Mouse (Mus musculus) limb, embryonic 12.5 days (tissue): Measurements from ENCODE around the gene Tbx5. TPM values are rescaled to one million over a fixed set of nuclear protein-coding genes. Genes with fewer than 3 reads are reported as not detected.

Source experiments
- ATAC-seq: fragments of 200-750 bp; cut with Nextera tagmentation; 2 replicates; pipeline ENCODE4 v1.8.0; 2017; ENCODE audit warnings: low read depth, moderate TSS enrichment; ENCODE audit not compliant: insufficient number of reproducible peaks, insufficient read depth, low FRiP score, low TSS enrichment
- H3K27ac ChIP-seq: fragments of 300-500 bp; sonication (generic); 2 replicates; pipeline ENCODE4 v1.5.1; 2016; ENCODE audit warnings: mild to moderate bottlenecking, moderate library complexity
- H3K27me3 ChIP-seq: fragments of 300-500 bp; sonication (generic); 2 replicates; pipeline ENCODE4 v1.6.1; 2016; ENCODE audit warnings: mild to moderate bottlenecking, moderate library complexity
- H3K36me3 ChIP-seq: fragments of 300-500 bp; sonication (generic); 2 replicates; pipeline ENCODE4 v1.6.1; 2016; ENCODE audit warnings: mild to moderate bottlenecking, moderate library complexity
- H3K4me1 ChIP-seq: fragments of 300-500 bp; sonication (generic); replicated peaks from 2 replicates; pipeline ENCODE4 v1.6.1; 2016
- H3K4me2 ChIP-seq: fragments of 300-500 bp; sonication (generic); 2 replicates; pipeline ENCODE4 v1.6.1; 2016; ENCODE audit warnings: mild to moderate bottlenecking, moderate library complexity
- H3K4me3 ChIP-seq: fragments of 300-500 bp; sonication (generic); replicated peaks from 2 replicates; pipeline ENCODE4 v1.5.1; 2016; ENCODE audit warnings: mild to moderate bottlenecking
- H3K9ac ChIP-seq: fragments of 300-500 bp; sonication (generic); replicated peaks from 2 replicates; pipeline ENCODE4 v1.6.1; 2016; ENCODE audit warnings: mild to moderate bottlenecking, moderate library complexity
- H3K9me3 ChIP-seq: fragments of 300-500 bp; sonication (generic); 2 replicates; pipeline ENCODE4 v1.6.1; 2016; ENCODE audit warnings: mild to moderate bottlenecking, moderate library complexity
- WGBS: fragments of 180-500 bp; shearing (Covaris S2); methylation state at CpG from one replicate; pipeline ENCODE4 v1.1.7; 2016; 5-methylcytosine and 5-hydroxymethylcytosine counted together
- polyA plus RNA-seq: library from polyadenylated mRNA; unstranded; fragments of >200 nt; fragmentation: Nextera tagmentation; extraction: Ambion mirVana; gene quantifications from 2 replicates; pipeline ENCODE4 v1.2.1, GENCODE M21; 2016

Gene Tbx5
- polyA plus RNA-seq, 1 experiment from 2014 or later = 35.6 TPM

GRCm38 (mm10) chr5:119810994-119811690 lies 21.3 kb upstream of the Tbx5 start:
- H3K9me3 ChIP-seq = peaks cover 7% of the 10 kb centered on the region; the same call in 1 of the 2 replicates
- H3K36me3 ChIP-seq = no peaks in the 10 kb centered on the region; the same call in 1 of the 2 replicates
- 0 out of 2 replicates have a peak overlapping the region, but pooled peaks have one; percentile 1 for H3K27ac ChIP-seq
- no peak overlapping the region for H3K4me3 ChIP-seq
- WGBS = 47% methylated on average over 12 of the region's 12 CpGs
- peaks cover 76% of the 10 kb centered on the region for H3K27me3 ChIP-seq
- no peak overlapping the region for H3K9ac ChIP-seq
- H3K4me1 ChIP-seq = peaks cover 16% of the 10 kb centered on the region; the same call in 1 of the 2 replicates
- ATAC-seq = no peak
- H3K4me2 ChIP-seq = no peak overlapping the region

- WGBS = 68% methylated on average over 1 of the region's 1 CpGs
- no peak overlapping the region for H3K4me3 ChIP-seq
- H3K4me1 ChIP-seq = peaks cover 5% of the 10 kb centered on the region; the same call in 1 of the 2 replicates
- H3K36me3 ChIP-seq = no peaks in the 10 kb centered on the region; the same call in 1 of the 2 replicates
- peaks cover 67% of the 10 kb centered on the region for H3K27me3 ChIP-seq
- no peak overlapping the region for H3K27ac ChIP-seq
- H3K9me3 ChIP-seq = peaks cover 7% of the 10 kb centered on the region; the same call in 1 of the 2 replicates
- H3K9ac ChIP-seq = no peak overlapping the region
- no peak for ATAC-seq
- no peak overlapping the region for H3K4me2 ChIP-seq
Measured at GRCm38 (mm10) chr5:119815247-119815646, 17.2 kb upstream of the Tbx5 start.

- WGBS = 70% methylated on average over 6 of the region's 6 CpGs
- no peak overlapping the region for H3K4me3 ChIP-seq
- H3K27me3 ChIP-seq = peaks cover 75% of the 10 kb centered on the region
- no peak overlapping the region for H3K9ac ChIP-seq
- no peak overlapping the region for H3K27ac ChIP-seq
- no peaks in the 10 kb centered on the region for H3K36me3 ChIP-seq
- ATAC-seq = no peak
- peaks cover 33% of the 10 kb centered on the region for H3K4me1 ChIP-seq
- 0 out of 2 replicates have a peak, but pooled peaks cover 1% of the 10 kb centered on the region for H3K9me3 ChIP-seq
- no peak overlapping the region for H3K4me2 ChIP-seq
Measured at GRCm38 (mm10) chr5:119820452-119820851, 12.0 kb upstream of the Tbx5 start.

GRCm38 (mm10) chr5:119821506-119821905 lies 11.0 kb upstream of the Tbx5 start:
- H3K4me2 ChIP-seq = no peak overlapping the region
- WGBS = 51% methylated on average over 2 of the region's 2 CpGs
- peaks cover 36% of the 10 kb centered on the region for H3K4me1 ChIP-seq
- H3K36me3 ChIP-seq = no peaks in the 10 kb centered on the region
- no peaks in the 10 kb centered on the region for H3K9me3 ChIP-seq
- peaks cover 76% of the 10 kb centered on the region for H3K27me3 ChIP-seq
- no peak overlapping the region for H3K9ac ChIP-seq
- ATAC-seq = no peak
- H3K27ac ChIP-seq = no peak overlapping the region
- H3K4me3 ChIP-seq = no peak overlapping the region

GRCm38 (mm10) chr5:119827341-119827740 lies 5.1 kb upstream of the Tbx5 start:
- H3K27ac ChIP-seq = peak overlapping the region; percentile 45
- H3K27me3 ChIP-seq = peaks cover 94% of the 10 kb centered on the region
- H3K9ac ChIP-seq = 0 out of 2 replicates have a peak overlapping the region, but pooled peaks have one; percentile 12
- ATAC-seq = no peak
- 41% methylated on average over 6 of the region's 6 CpGs for WGBS
- no peaks in the 10 kb centered on the region for H3K36me3 ChIP-seq
- peaks cover 27% of the 10 kb centered on the region for H3K4me1 ChIP-seq
- no peak overlapping the region for H3K4me3 ChIP-seq
- H3K4me2 ChIP-seq = 0 out of 2 replicates have a peak overlapping the region, but pooled peaks have one; percentile 19
- H3K9me3 ChIP-seq = no peaks in the 10 kb centered on the region

- Histone ChIP-seq H3K27me3 (peaks cover 95% of the 10 kb centered on the region), H3K4me3 (peak overlapping the region; percentile 59), H3K36me3 (no peaks in the 10 kb centered on the region), H3K4me2 (peak overlapping the region; percentile 68), H3K9me3 (no peaks in the 10 kb centered on the region), H3K27ac (peak overlapping the region; percentile 98), H3K4me1 (peaks cover 16% of the 10 kb centered on the region), H3K9ac (peak overlapping the region; percentile 96)
- 4% methylated on average over 8 of the region's 8 CpGs for WGBS
- no peak for ATAC-seq
Measured at GRCm38 (mm10) chr5:119830611-119831010, 1.9 kb upstream of the Tbx5 start.

GRCm38 (mm10) chr5:119831201-119831771 lies 1.2 kb upstream of the Tbx5 start:
- H3K9ac ChIP-seq = peak overlapping the region; percentile 96
- peaks cover 95% of the 10 kb centered on the region for H3K27me3 ChIP-seq
- peak overlapping the region; percentile 59 for H3K4me3 ChIP-seq
- no peak for ATAC-seq
- under 1% methylated on average over 33 of the region's 33 CpGs for WGBS
- no peaks in the 10 kb centered on the region for H3K36me3 ChIP-seq
- H3K27ac ChIP-seq = peak overlapping the region; percentile 98
- H3K9me3 ChIP-seq = no peaks in the 10 kb centered on the region
- H3K4me1 ChIP-seq = peaks cover 14% of the 10 kb centered on the region
- peak overlapping the region; percentile 68 for H3K4me2 ChIP-seq

- peak overlapping the region; percentile 98 for H3K27ac ChIP-seq
- peak overlapping the region; percentile 68 for H3K4me2 ChIP-seq
- no peak for ATAC-seq
- peak overlapping the region; percentile 59 for H3K4me3 ChIP-seq
- H3K9ac ChIP-seq = peak overlapping the region; percentile 96
- WGBS = 1% methylated on average over 25 of the region's 25 CpGs
- peaks cover 93% of the 10 kb centered on the region for H3K27me3 ChIP-seq
- peaks cover 4% of the 10 kb centered on the region; the same call in 1 of the 2 replicates for H3K36me3 ChIP-seq
- H3K9me3 ChIP-seq = no peaks in the 10 kb centered on the region
- H3K4me1 ChIP-seq = peaks cover 8% of the 10 kb centered on the region
Measured at GRCm38 (mm10) chr5:119831791-119832478, 533 bp upstream of the Tbx5 start.

- no peak for ATAC-seq
- Histone ChIP-seq H3K4me1 (no peaks in the 10 kb centered on the region; the same call in none of the 2 replicates), H3K4me3 (peak overlapping the region; percentile 59), H3K36me3 (peaks cover 7% of the 10 kb centered on the region; the same call in 1 of the 2 replicates), H3K27ac (peak overlapping the region; percentile 98), H3K9ac (peak overlapping the region; percentile 96), H3K27me3 (peaks cover 92% of the 10 kb centered on the region), H3K4me2 (peak overlapping the region; percentile 68), H3K9me3 (no peaks in the 10 kb centered on the region)
- WGBS = 3% methylated on average over 8 of the region's 8 CpGs
Measured at GRCm38 (mm10) chr5:119833223-119834030, 959 bp downstream of the Tbx5 start.

GRCm38 (mm10) chr5:119834031-119834403 lies 1.5 kb downstream of the Tbx5 start:
- ATAC-seq = no peak
- peaks cover 92% of the 10 kb centered on the region for H3K27me3 ChIP-seq
- peak overlapping the region; percentile 59 for H3K4me3 ChIP-seq
- 3% methylated on average over 2 of the region's 2 CpGs for WGBS
- peak overlapping the region; percentile 68 for H3K4me2 ChIP-seq
- no peaks in the 10 kb centered on the region for H3K9me3 ChIP-seq
- no peaks in the 10 kb centered on the region; the same call in none of the 2 replicates for H3K4me1 ChIP-seq
- peak overlapping the region; percentile 98 for H3K27ac ChIP-seq
- peak overlapping the region; percentile 96 for H3K9ac ChIP-seq
- peaks cover 7% of the 10 kb centered on the region; the same call in 1 of the 2 replicates for H3K36me3 ChIP-seq
